Mouse (Mus musculus) erythroblast, embryonic 14.5 days (primary cell): ENCODE data around the gene Stxbp4.

Experiments
- GATA1 ChIP-seq: IDR thresholded peaks from 2 replicates; pipeline ENCODE4 v1.6.1; 2012; ENCODE audit warnings: low read length, inconsistent platforms, mixed read lengths
- TAL1 ChIP-seq: IDR thresholded peaks from 3 replicates; pipeline ENCODE4 v1.6.1; 2012; ENCODE audit warnings: low read length, inconsistent platforms, mixed read lengths

DNA sequence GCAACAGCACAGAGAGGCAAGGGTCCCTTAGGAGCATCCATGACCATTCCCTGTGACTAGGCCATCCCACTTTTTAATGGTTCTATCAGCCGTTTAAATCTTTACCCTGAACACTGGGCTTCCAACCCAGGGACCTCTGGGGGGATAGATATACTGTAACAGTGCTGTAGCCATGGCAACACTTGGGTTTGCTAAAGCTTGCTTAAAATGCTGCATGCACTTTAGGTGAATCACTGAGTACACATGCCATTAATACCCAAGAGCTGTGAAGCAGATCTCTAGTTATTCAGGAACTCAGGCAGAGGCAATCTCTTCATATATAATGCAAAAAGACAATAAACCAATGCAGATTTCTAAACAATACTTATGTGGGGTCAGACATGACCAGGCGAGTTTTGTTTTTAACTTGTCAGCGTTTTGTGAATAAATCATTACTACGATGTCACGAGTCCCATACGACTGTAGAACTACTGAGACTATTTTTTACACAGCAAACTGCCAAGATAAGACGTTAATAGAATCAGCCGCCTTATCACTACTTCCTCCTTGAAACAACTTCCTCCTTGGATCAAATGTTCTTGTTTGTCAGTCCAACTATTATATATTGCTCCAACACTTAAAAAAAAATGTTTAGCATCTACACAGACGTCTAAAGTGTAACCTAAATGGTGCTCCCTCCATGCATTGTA is 79.4 kb downstream of the Stxbp4 start:
- TF ChIP-seq GATA1 (no peak), TAL1 (no peak)
